Mouse (Mus musculus) left cerebral cortex, adult 2 months (tissue): ENCODE measurements around the gene Gm3755. TPM values are rescaled to one million over a fixed set of nuclear protein-coding genes. Genes with fewer than 3 reads are reported as not detected.
"Not testable (repeated sequence)": the region's sequence is repeated elsewhere in the genome, so short reads cannot be mapped to it uniquely, and the experiment has no call there.

ENCODE experiments used
- DNase-seq, 2 experiments: peaks; one replicate each; pipeline ENCODE4 v3.0.0; 2021 to 2022; ENCODE audit warnings: low spot score in 2 of 2, mixed read lengths in 1 of 2; ENCODE audit errors: extremely low spot score in 1 of 2
- H3K27ac ChIP-seq: fragments of 200-600 bp; 2 replicates; pipeline ENCODE4 v1.8.1; 2022
- H3K4me3 ChIP-seq: fragments of 200-600 bp; 2 replicates; pipeline ENCODE4 v1.8.1; 2022
- intact Hi-C: fragments of 180-260 bp; cut with DNase I; formaldehyde crosslinking; loops from one replicate; pipeline ENCODE4 v1.15.1; 2025
- long read RNA-seq, 2 experiments: library from polyadenylated mRNA; stranded (forward); transcript quantifications; one replicate each; pipeline ENCODE4 v2.0.0; 2021; ENCODE audit warnings: borderline mapping rate in 2 of 2
- total RNA-seq, 2 experiments: library from RNA; stranded (reverse); gene quantifications; 2 replicates each; pipeline ENCODE4 v1.2.3; 2021

Gm3755 gene
- total RNA-seq: not detected
- long read RNA-seq, experiment 1: 0 reads
- long read RNA-seq, experiment 2: 0 reads

DNA sequence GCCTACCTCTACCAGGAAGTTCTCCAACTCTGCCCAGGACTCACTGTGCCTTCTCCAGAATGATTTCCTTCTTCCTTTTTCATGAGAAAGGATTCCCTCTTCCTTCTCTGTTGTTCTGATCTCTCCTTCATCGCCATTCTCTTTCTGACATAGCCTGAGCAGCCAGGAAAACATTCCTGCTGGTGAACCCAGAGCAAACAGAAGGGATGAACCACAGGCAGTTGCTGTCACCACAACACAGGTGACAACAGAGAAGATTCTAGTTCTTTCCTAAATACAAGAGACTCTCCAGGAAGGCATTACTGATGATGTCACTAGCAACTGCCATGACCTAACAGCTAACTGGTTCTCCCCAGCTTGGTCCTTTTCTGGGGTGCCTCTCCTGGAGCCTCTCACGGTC, at the start of gene Gm3755:
Gm3755 (minus strand) TSS at position 101 of the 400 bp plus-strand sequence.
- H3K4me3 ChIP-seq, DNase-seq, H3K27ac ChIP-seq, intact Hi-C loops: not testable (repeated sequence)

DNA sequence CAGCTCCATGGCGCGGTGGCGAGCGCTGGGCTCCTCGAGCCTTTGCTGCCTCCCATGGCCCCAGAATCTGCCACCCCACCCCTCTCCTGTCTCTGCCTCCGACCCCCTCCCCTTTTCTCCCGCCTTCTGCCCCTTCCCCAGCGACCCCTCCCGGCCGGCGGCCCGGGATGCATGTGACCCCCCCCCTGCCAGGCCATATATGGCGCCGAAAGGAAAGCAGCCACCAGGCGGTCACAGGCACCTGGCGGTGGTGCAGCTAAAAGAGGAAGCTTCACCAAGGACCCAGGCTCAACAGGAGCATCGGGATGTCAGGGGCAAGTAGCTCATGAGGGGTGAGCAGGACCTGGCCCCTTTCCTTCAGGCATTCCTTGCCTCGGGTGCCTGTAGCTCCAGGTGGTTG, 38.0 kb upstream of the Gm3755 start:
- H3K4me3 ChIP-seq, H3K27ac ChIP-seq, DNase-seq, intact Hi-C loops: not testable (repeated sequence)

DNA sequence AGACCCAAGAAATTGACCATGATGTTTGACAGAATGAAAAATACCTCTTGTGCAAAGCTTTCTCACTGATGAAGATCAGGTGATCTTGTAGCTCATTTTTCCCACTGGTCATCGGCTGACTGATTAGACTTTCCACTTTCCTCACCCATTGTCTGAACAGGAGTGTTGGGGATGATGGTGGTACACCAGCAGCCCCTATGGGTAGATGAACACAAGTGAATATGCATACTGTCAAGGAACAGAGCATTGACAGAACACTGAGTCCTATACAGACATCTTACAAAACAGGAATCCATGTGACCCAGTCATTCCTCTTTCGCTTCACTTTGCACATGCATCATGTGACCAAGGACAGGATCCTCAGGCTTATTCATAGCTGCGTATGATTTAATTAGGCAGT, 32.9 kb upstream of the Gm3755 start, which contains the start of gene Gm3752:
Gm3752 (minus strand) TSS at position 101 of the 400 bp plus-strand sequence.
- DNase-seq, intact Hi-C loops, H3K4me3 ChIP-seq, H3K27ac ChIP-seq: not testable (repeated sequence)

DNA sequence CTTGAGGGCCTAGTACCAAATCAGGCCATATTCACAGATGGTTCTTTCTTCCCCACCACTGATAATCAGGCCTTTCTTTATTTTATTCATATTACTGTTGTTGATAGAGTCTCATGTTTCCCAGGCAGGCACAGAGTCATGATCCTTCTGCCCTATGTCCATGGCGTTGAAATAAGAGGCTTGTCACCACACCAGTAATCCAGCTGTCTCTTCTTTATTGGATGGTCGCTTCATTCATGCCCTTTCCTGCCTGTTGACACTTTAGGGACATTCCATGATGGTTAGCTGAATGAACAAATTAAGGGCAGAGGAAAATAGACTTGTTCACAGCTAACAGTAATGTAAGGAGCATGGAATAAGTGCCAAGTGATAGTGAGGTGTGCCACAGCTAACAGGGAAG, 28.2 kb downstream of the Gm3755 start:
- intact Hi-C loops, DNase-seq, H3K27ac ChIP-seq: not testable (repeated sequence)

More for the DNA sequence above, 28.2 kb downstream of the Gm3755 start:
- H3K4me3 ChIP-seq: not testable (repeated sequence)

Other genes starting within 250 kb of the Gm3755 start
- gene Gm3727, start 186.2 kb downstream of the Gm3755 start, total RNA-seq: not detected
- gene Gm3739, start 135.9 kb downstream of the Gm3755 start, total RNA-seq: under 1 TPM; 0.56 to 0.57 TPM
- gene Gm5797, start 118.5 kb downstream of the Gm3755 start, total RNA-seq: not detected
- not detected for gene Gm8374, start 85.8 kb downstream of the Gm3755 start, total RNA-seq
- under 1 TPM in 1 of 2 experiments, not detected in 1; 0.57 TPM for gene Gm3752, start 32.8 kb upstream of the Gm3755 start, total RNA-seq
- 1 to 10 TPM; 5.2 TPM for gene Gm3558, start 117.6 kb upstream of the Gm3755 start, total RNA-seq
- not detected for gene Gm10338, start 144.7 kb upstream of the Gm3755 start, total RNA-seq
- gene Gm10128, start 193.1 kb upstream of the Gm3755 start, total RNA-seq: not detected